Mouse (Mus musculus) kidney, postnatal 0 days (tissue): Measurements from ENCODE around the gene Mrc2. TPM values are rescaled to one million over a fixed set of nuclear protein-coding genes. Genes with fewer than 3 reads are reported as not detected.

ENCODE experiments used
- ATAC-seq: fragments of 200-750 bp; cut with Nextera tagmentation; replicated peaks from 2 replicates; pipeline ENCODE4 v1.8.0; 2017; ENCODE audit warnings: low read depth, moderate number of reproducible peaks, moderate TSS enrichment, moderate library complexity; ENCODE audit not compliant: low FRiP score
- DNase-seq: peaks from one replicate; pipeline ENCODE4 v3.0.0-alpha.2; 2016; ENCODE audit warnings: low spot score
- H3K27ac ChIP-seq: fragments of 300-500 bp; sonication (generic); 2 replicates; pipeline ENCODE4 v1.5.1; 2014; ENCODE audit warnings: mild to moderate bottlenecking
- H3K27me3 ChIP-seq: fragments of 300-500 bp; sonication (generic); 2 replicates; pipeline ENCODE4 v1.6.1; 2014; ENCODE audit warnings: low read length, mixed read lengths; ENCODE audit not compliant: insufficient read depth
- H3K36me3 ChIP-seq: fragments of 300-500 bp; sonication (generic); 2 replicates; pipeline ENCODE4 v1.6.1; 2014; ENCODE audit warnings: low read length, mixed read lengths; ENCODE audit not compliant: insufficient read depth
- H3K4me1 ChIP-seq: fragments of 300-500 bp; sonication (generic); replicated peaks from 2 replicates; pipeline ENCODE4 v1.6.1; 2014; ENCODE audit warnings: antibody characterized with exemption, low read length, mixed read lengths; ENCODE audit not compliant: insufficient read depth
- H3K4me2 ChIP-seq: fragments of 300-500 bp; sonication (generic); 2 replicates; pipeline ENCODE4 v1.6.1; 2014; ENCODE audit warnings: mild to moderate bottlenecking, low read length, moderate library complexity, mixed read lengths
- H3K4me3 ChIP-seq: fragments of 300-500 bp; sonication (generic); replicated peaks from 2 replicates; pipeline ENCODE4 v1.5.1; 2014; ENCODE audit warnings: low read depth, low read length
- H3K9ac ChIP-seq: fragments of 300-500 bp; sonication (generic); 2 replicates; pipeline ENCODE4 v1.6.1; 2014; ENCODE audit warnings: low read depth, low read length
- H3K9me3 ChIP-seq: fragments of 300-500 bp; sonication (generic); replicated peaks from 2 replicates; pipeline ENCODE4 v1.6.1; 2016; ENCODE audit warnings: low read length, inconsistent platforms, mixed read lengths
- CTCF ChIP-seq: IDR thresholded peaks from 2 replicates; pipeline ENCODE4 v1.5.1; 2016; ENCODE audit warnings: antibody characterized with exemption, low read depth, mild to moderate bottlenecking, moderate library complexity
- WGBS: fragments of 180-500 bp; shearing (Covaris S2); extraction: QIAGEN DNeasy Blood & Tissue Kit; methylation state at CpG from one replicate; pipeline ENCODE4 v1.1.7; 2014; 5-methylcytosine and 5-hydroxymethylcytosine counted together
- polyA plus RNA-seq: library from polyadenylated mRNA; unstranded; fragments of >200 nt; fragmentation: Nextera tagmentation; extraction: Ambion mirVana; gene quantifications from 2 replicates; pipeline ENCODE4 v1.2.1, GENCODE M21; 2015

Gene Mrc2
- 9.5 TPM in 2 replicates for polyA plus RNA-seq

- no peaks in the 10 kb centered on the region for H3K9me3 ChIP-seq
- peak within 1 kb of the TSS; percentile 82 for H3K27ac ChIP-seq
- WGBS: under 1% methylated on average over 68 of the region's 75 CpGs
- H3K27me3 ChIP-seq: no peaks in the 10 kb centered on the region
- ATAC-seq: peak; percentile 67
- H3K36me3 ChIP-seq: no peaks in the 10 kb centered on the region
- H3K4me2 ChIP-seq: peak within 1 kb of the TSS; percentile 64
- peak; percentile 88 for DNase-seq
- no peak for TF ChIP-seq CTCF
- peaks cover 8% of the 10 kb centered on the region; the same call in 1 of the 2 replicates for H3K4me1 ChIP-seq
- H3K4me3 ChIP-seq: peak within 1 kb of the TSS; percentile 47
- H3K9ac ChIP-seq: peak within 1 kb of the TSS; percentile 38
Observed at GRCm38 (mm10) chr11:105292124-105293071, at the start of gene Mrc2. Gene Mrc2, plus strand, starts transcription at chr11:105292643.

- no peak overlapping the region for H3K4me2 ChIP-seq
- no peak overlapping the region for H3K9ac ChIP-seq
- no peak overlapping the region for H3K4me3 ChIP-seq
- H3K4me1 ChIP-seq: no peaks in the 10 kb centered on the region
- DNase-seq (no peak), ATAC-seq (no peak)
- WGBS: 78% methylated on average over 1 of the region's 1 CpGs
- H3K36me3 ChIP-seq: peaks cover 48% of the 10 kb centered on the region
- no peak for TF ChIP-seq CTCF
- no peaks in the 10 kb centered on the region for H3K9me3 ChIP-seq
- H3K27ac ChIP-seq: no peak overlapping the region
- H3K27me3 ChIP-seq: no peaks in the 10 kb centered on the region
Observed at GRCm38 (mm10) chr11:105246369-105246768, 46.1 kb upstream of the Mrc2 start.

GRCm38 (mm10) chr11:105246785-105247184, 45.7 kb upstream of the Mrc2 start:
- no peaks in the 10 kb centered on the region for H3K27me3 ChIP-seq
- H3K4me2 ChIP-seq: no peak overlapping the region
- no peak for DNase-seq
- TF ChIP-seq CTCF: no peak
- H3K4me3 ChIP-seq: no peak overlapping the region
- peaks cover 48% of the 10 kb centered on the region for H3K36me3 ChIP-seq
- no peaks in the 10 kb centered on the region for H3K9me3 ChIP-seq
- WGBS: 92% methylated on average over 6 of the region's 6 CpGs
- H3K9ac ChIP-seq: no peak overlapping the region
- ATAC-seq: no peak
- H3K27ac ChIP-seq: no peak overlapping the region
- H3K4me1 ChIP-seq: no peaks in the 10 kb centered on the region

- 88% methylated on average over 5 of the region's 5 CpGs for WGBS
- Histone ChIP-seq H3K4me1 (no peaks in the 10 kb centered on the region), H3K9me3 (no peaks in the 10 kb centered on the region), H3K9ac (no peak overlapping the region), H3K27ac (no peak overlapping the region), H3K4me2 (no peak overlapping the region), H3K27me3 (no peaks in the 10 kb centered on the region), H3K36me3 (peaks cover 43% of the 10 kb centered on the region), H3K4me3 (no peak overlapping the region)
- ATAC-seq: no peak
- no peak for DNase-seq
- no peak for TF ChIP-seq CTCF
Observed at GRCm38 (mm10) chr11:105247321-105247720, 45.1 kb upstream of the Mrc2 start.

- WGBS: 68% methylated on average over 3 of the region's 3 CpGs
- Histone ChIP-seq H3K9me3 (no peaks in the 10 kb centered on the region), H3K4me3 (no peak overlapping the region), H3K4me1 (no peaks in the 10 kb centered on the region), H3K9ac (no peak overlapping the region), H3K4me2 (no peak overlapping the region), H3K36me3 (peaks cover 34% of the 10 kb centered on the region), H3K27me3 (no peaks in the 10 kb centered on the region), H3K27ac (peak overlapping the region; percentile 19; the same call in 1 of the 2 replicates)
- DNase-seq: no peak
- no peak for TF ChIP-seq CTCF
- no peak for ATAC-seq
Observed at GRCm38 (mm10) chr11:105259733-105260132, 32.7 kb upstream of the Mrc2 start.

GRCm38 (mm10) chr11:105261116-105261515, 31.3 kb upstream of the Mrc2 start:
- Histone ChIP-seq H3K27me3 (no peaks in the 10 kb centered on the region), H3K27ac (no peak overlapping the region), H3K4me1 (no peaks in the 10 kb centered on the region), H3K4me2 (no peak overlapping the region), H3K36me3 (peaks cover 24% of the 10 kb centered on the region), H3K4me3 (no peak overlapping the region), H3K9me3 (no peaks in the 10 kb centered on the region), H3K9ac (no peak overlapping the region)
- no peak for DNase-seq
- ATAC-seq: no peak
- TF ChIP-seq CTCF: no peak
- WGBS: 76% methylated on average over 5 of the region's 5 CpGs
